Mouse (Mus musculus): Measurements from ENCODE around the gene Igf2bp3. TPM values are rescaled to one million over a fixed set of nuclear protein-coding genes. Genes with fewer than 3 reads are reported as not detected.

Igf2bp3 gene
- polyA plus RNA-seq, 1 experiment, result 76.0 TPM

DNA sequence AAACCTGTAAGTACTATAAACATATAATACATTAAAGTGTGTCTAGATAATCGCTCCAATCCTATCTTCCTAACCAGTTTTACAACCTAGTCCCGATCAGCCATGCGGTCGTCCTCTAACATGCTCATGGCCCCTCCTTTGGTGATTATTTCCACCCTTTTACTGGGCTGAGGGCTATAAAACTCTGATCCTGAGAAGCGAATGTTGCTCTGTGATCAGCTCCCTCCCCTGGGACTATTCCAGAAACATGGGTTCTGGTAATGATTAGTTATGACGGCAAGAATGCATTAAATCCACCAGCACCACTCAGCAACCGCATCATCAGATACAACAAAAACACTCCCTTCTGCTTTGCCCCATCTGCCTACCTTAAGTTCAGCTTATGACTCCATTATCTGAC is 100.9 kb downstream of the Igf2bp3 start:
- no peak overlapping the region for H3K4me3 ChIP-seq (ENCODE audit: control insufficient read depth, low read depth, low read length)
- H3K36me3 ChIP-seq (ENCODE audit: control insufficient read depth, insufficient read depth, low read length), result no peaks in the 10 kb centered on the region; the same call in 1 of the 2 replicates
- no peaks in the 10 kb centered on the region for H3K27me3 ChIP-seq (ENCODE audit: control insufficient read depth, insufficient read depth, low read length)
- TF ChIP-seq POLR2A (IDR thresholded peaks at IDR 0.05; ENCODE audit: control insufficient read depth, low read depth, low read length) (no peak), CTCF (IDR thresholded peaks at IDR 0.05; ENCODE audit: control insufficient read depth, insufficient read depth, insufficient replicate concordance, low read depth, low read length) (no peak)
- H3K4me1 ChIP-seq (ENCODE audit: control insufficient read depth, insufficient read depth, low read length), result no peaks in the 10 kb centered on the region; the same call in 1 of the 2 replicates
- H3K27ac ChIP-seq (ENCODE audit: control insufficient read depth, insufficient read depth, low read depth, low read length), result no peak overlapping the region

GRCm38 (mm10) chr6:49109196-49109595 is 105.6 kb downstream of the Igf2bp3 start:
- Histone ChIP-seq H3K27ac (ENCODE audit: control insufficient read depth, insufficient read depth, low read depth, low read length) (no peak overlapping the region), H3K4me3 (ENCODE audit: control insufficient read depth, low read depth, low read length) (peak overlapping the region; percentile 69), H3K27me3 (ENCODE audit: control insufficient read depth, insufficient read depth, low read length) (no peaks in the 10 kb centered on the region), H3K4me1 (ENCODE audit: control insufficient read depth, insufficient read depth, low read length) (no peaks in the 10 kb centered on the region), H3K36me3 (ENCODE audit: control insufficient read depth, insufficient read depth, low read length) (no peaks in the 10 kb centered on the region; the same call in 1 of the 2 replicates)
- TF ChIP-seq POLR2A (IDR thresholded peaks at IDR 0.05; ENCODE audit: control insufficient read depth, low read depth, low read length) (no peak), CTCF (IDR thresholded peaks at IDR 0.05; ENCODE audit: control insufficient read depth, insufficient read depth, insufficient replicate concordance, low read depth, low read length) (no peak)

GRCm38 (mm10) chr6:49106746-49107500 is 107.8 kb downstream of the Igf2bp3 start:
- Histone ChIP-seq H3K27me3 (ENCODE audit: control insufficient read depth, insufficient read depth, low read length) (no peaks in the 10 kb centered on the region), H3K4me1 (ENCODE audit: control insufficient read depth, insufficient read depth, low read length) (no peaks in the 10 kb centered on the region), H3K27ac (ENCODE audit: control insufficient read depth, insufficient read depth, low read depth, low read length) (no peak overlapping the region), H3K36me3 (ENCODE audit: control insufficient read depth, insufficient read depth, low read length) (no peaks in the 10 kb centered on the region; the same call in 1 of the 2 replicates), H3K4me3 (ENCODE audit: control insufficient read depth, low read depth, low read length) (no peak overlapping the region)
- TF ChIP-seq CTCF (IDR thresholded peaks at IDR 0.05; ENCODE audit: control insufficient read depth, insufficient read depth, insufficient replicate concordance, low read depth, low read length) (no peak), POLR2A (IDR thresholded peaks at IDR 0.05; ENCODE audit: control insufficient read depth, low read depth, low read length) (no peak)

GRCm38 (mm10) chr6:49099086-49099485 is 115.7 kb downstream of the Igf2bp3 start:
- no peaks in the 10 kb centered on the region for H3K27me3 ChIP-seq (ENCODE audit: control insufficient read depth, insufficient read depth, low read length)
- TF ChIP-seq POLR2A (IDR thresholded peaks at IDR 0.05; ENCODE audit: control insufficient read depth, low read depth, low read length) (no peak), CTCF (IDR thresholded peaks at IDR 0.05; ENCODE audit: control insufficient read depth, insufficient read depth, insufficient replicate concordance, low read depth, low read length) (no peak)
- H3K4me1 ChIP-seq (ENCODE audit: control insufficient read depth, insufficient read depth, low read length), result peaks cover 2% of the 10 kb centered on the region; the same call in 1 of the 2 replicates
- no peak overlapping the region for H3K27ac ChIP-seq (ENCODE audit: control insufficient read depth, insufficient read depth, low read depth, low read length)
- H3K36me3 ChIP-seq (ENCODE audit: control insufficient read depth, insufficient read depth, low read length), result no peaks in the 10 kb centered on the region
- no peak overlapping the region for H3K4me3 ChIP-seq (ENCODE audit: control insufficient read depth, low read depth, low read length)

DNA sequence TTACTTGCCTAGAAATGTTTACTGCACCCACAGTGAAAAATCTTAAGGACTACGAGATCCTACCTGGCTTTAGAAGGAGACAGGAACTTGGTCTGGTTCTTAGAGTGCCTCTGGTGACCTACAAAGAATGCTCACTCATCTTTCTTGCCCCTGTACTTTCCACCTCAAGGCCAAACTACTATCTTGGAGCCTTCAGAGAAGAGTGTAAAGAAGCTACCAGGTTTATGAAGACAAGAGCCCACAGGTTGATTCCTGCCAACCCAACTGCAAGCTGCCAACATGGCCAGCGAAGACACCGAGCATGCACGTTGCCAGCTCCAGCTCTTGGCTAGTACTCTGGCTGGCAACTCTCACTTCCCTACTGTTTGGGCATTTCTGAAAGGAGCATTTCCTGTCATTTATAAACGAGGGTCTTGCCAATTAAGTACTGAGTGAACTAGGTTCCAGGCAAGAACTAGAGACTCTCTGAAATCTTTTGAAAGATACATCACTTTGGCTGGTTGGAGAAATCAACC is 117.1 kb downstream of the Igf2bp3 start:
- H3K36me3 ChIP-seq (ENCODE audit: control insufficient read depth, insufficient read depth, low read length), result no peaks in the 10 kb centered on the region
- H3K4me1 ChIP-seq (ENCODE audit: control insufficient read depth, insufficient read depth, low read length), result peaks cover 2% of the 10 kb centered on the region; the same call in 1 of the 2 replicates
- no peaks in the 10 kb centered on the region for H3K27me3 ChIP-seq (ENCODE audit: control insufficient read depth, insufficient read depth, low read length)
- no peak overlapping the region for H3K27ac ChIP-seq (ENCODE audit: control insufficient read depth, insufficient read depth, low read depth, low read length)
- no peak overlapping the region for H3K4me3 ChIP-seq (ENCODE audit: control insufficient read depth, low read depth, low read length)
- TF ChIP-seq CTCF (IDR thresholded peaks at IDR 0.05; ENCODE audit: control insufficient read depth, insufficient read depth, insufficient replicate concordance, low read depth, low read length), result no peak
- no peak for TF ChIP-seq POLR2A (IDR thresholded peaks at IDR 0.05; ENCODE audit: control insufficient read depth, low read depth, low read length)

DNA sequence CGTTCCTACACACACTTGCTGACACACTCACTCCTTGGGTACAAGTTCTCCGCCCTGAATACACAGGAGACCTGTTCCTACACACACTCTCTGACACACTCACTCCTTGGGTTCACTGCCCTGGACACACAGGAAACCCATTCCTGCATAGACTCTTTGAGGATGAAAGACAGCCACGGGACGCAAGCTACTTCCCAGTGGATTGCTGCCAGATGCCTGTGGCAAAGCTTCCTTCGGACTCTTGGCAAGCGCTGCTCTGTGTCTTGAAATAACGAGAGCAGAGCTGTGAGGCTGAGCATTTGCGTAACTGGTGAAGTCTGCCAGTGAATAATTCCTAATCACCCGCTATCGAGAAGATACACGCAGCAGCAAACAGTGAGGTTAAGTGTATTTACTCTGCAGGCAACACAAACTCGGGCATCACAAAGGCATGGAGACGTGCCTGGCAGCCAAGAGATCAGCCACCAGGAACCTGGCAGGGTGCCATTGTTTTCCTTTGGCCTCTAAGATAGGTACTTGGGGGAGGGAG is 117.8 kb downstream of the Igf2bp3 start:
- no peaks in the 10 kb centered on the region for H3K27me3 ChIP-seq (ENCODE audit: control insufficient read depth, insufficient read depth, low read length)
- TF ChIP-seq CTCF (IDR thresholded peaks at IDR 0.05; ENCODE audit: control insufficient read depth, insufficient read depth, insufficient replicate concordance, low read depth, low read length), result no peak
- no peak for TF ChIP-seq POLR2A (IDR thresholded peaks at IDR 0.05; ENCODE audit: control insufficient read depth, low read depth, low read length)
- no peaks in the 10 kb centered on the region for H3K36me3 ChIP-seq (ENCODE audit: control insufficient read depth, insufficient read depth, low read length)
- no peak overlapping the region for H3K4me3 ChIP-seq (ENCODE audit: control insufficient read depth, low read depth, low read length)
- H3K27ac ChIP-seq (ENCODE audit: control insufficient read depth, insufficient read depth, low read depth, low read length), result peak overlapping the region; percentile 91
- peaks cover 2% of the 10 kb centered on the region; the same call in 1 of the 2 replicates for H3K4me1 ChIP-seq (ENCODE audit: control insufficient read depth, insufficient read depth, low read length)

GRCm38 (mm10) chr6:49096421-49096820 is 118.3 kb downstream of the Igf2bp3 start:
- Histone ChIP-seq H3K27ac (ENCODE audit: control insufficient read depth, insufficient read depth, low read depth, low read length) (peak overlapping the region; percentile 91), H3K4me3 (ENCODE audit: control insufficient read depth, low read depth, low read length) (no peak overlapping the region), H3K4me1 (ENCODE audit: control insufficient read depth, insufficient read depth, low read length) (peaks cover 2% of the 10 kb centered on the region; the same call in 1 of the 2 replicates), H3K36me3 (ENCODE audit: control insufficient read depth, insufficient read depth, low read length) (no peaks in the 10 kb centered on the region), H3K27me3 (ENCODE audit: control insufficient read depth, insufficient read depth, low read length) (no peaks in the 10 kb centered on the region)
- TF ChIP-seq POLR2A (IDR thresholded peaks at IDR 0.05; ENCODE audit: control insufficient read depth, low read depth, low read length), result no peak
- no peak for TF ChIP-seq CTCF (IDR thresholded peaks at IDR 0.05; ENCODE audit: control insufficient read depth, insufficient read depth, insufficient replicate concordance, low read depth, low read length)
